Mouse (Mus musculus): Measurements from ENCODE around the gene Pcnt. TPM values are rescaled to one million over a fixed set of nuclear protein-coding genes. Genes with fewer than 3 reads are reported as not detected.
A peak's percentile ranks its signal among the peaks of the same experiment; 100 is the strongest.

Pcnt gene
- 8.5 and 11.9 TPM in 2 replicates for polyA plus RNA-seq (2012)

DNA sequence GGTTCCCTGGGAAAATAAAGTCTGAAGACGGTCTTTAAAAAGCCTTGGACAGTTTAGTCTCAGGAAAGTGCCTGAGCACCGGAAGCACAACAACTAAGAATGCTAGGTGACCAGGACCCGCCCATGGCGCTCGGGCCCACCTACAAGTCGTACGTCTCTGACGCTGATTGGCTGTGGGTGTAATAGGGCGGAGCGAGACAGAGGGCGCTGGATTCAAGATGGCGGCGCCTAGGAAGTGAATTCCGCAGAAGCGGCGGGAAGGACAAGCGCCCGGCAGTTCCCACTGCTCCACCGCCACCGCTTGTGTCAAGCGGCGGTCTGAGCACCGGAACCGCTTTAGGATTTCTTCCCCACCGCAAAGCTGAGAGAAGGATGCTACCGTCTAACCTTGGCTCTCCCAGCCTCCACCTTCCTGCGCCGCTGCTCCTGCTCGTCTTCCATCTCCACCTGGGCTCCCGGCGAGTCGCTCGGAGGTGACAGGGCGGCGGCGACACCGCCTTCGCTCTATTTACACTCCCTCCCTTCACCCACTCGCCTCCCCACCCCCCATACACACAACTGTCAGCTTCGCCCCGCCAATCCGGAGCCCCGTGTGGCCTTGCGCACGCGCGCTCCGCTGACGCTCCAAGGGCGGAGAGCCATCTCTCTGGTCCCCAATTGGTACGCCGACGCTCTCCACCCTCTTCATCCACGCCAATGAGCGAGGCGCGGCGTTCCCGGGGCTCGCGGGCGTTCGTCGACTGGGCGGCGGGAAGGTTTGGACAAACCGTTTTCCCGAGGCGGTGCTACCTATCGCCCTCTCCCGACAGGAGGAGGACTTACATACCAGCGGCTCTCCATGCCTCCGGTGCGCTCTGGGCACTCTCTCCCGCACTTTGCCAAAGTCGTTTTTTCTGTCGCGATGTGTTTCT is at the start of gene Pcnt:
Pcnt (minus strand) TSS at position 609 of the 911 bp plus-strand sequence.
- no peaks in the 10 kb centered on the region for H3K27me3 ChIP-seq (ENCODE audit: control insufficient read depth)
- H3K4me3 ChIP-seq (replicated peaks), result peak within 1 kb of the TSS; percentile 89
- peaks cover 55% of the 10 kb centered on the region for H3K4me1 ChIP-seq (ENCODE audit: control insufficient read depth)
- no peaks in the 10 kb centered on the region for H3K9me3 ChIP-seq (ENCODE audit: control insufficient read depth, low read length)
- peaks cover 42% of the 10 kb centered on the region for H3K36me3 ChIP-seq (ENCODE audit: control insufficient read depth)
- no peak for TF ChIP-seq TAL1 (IDR thresholded peaks at IDR 0.05; ENCODE audit: low read length)
- no peak for TF ChIP-seq GATA1 (IDR thresholded peaks at IDR 0.05; ENCODE audit: low read length)

DNA sequence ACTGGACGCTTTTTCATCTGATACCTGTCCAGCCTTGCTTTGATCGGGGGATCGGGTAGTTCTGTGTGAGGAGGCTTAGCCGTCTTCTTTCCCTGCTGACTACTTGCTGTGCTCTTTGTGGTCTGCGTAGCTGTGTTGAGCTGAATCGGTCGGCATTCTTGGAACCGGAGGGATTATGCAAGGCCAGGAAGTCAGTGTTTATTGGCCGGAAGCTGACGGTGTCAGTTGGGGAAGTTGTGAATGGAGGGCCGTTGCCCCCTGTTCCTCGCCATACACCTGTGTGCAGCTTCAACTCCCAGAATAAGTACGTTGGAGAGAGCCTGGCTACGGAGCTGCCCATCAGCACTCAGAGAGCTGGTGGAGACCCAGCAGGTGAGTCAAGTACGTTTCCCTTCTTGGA is 46.6 kb upstream of the Pcnt start:
- no peak overlapping the region for H3K4me3 ChIP-seq (replicated peaks)
- H3K4me1 ChIP-seq (ENCODE audit: control insufficient read depth), result peaks cover 15% of the 10 kb centered on the region
- peaks cover 93% of the 10 kb centered on the region for H3K36me3 ChIP-seq (ENCODE audit: control insufficient read depth)
- no peaks in the 10 kb centered on the region for H3K9me3 ChIP-seq (ENCODE audit: control insufficient read depth, low read length)
- TF ChIP-seq GATA1 (IDR thresholded peaks at IDR 0.05; ENCODE audit: low read length), result no peak
- H3K27me3 ChIP-seq (ENCODE audit: control insufficient read depth), result no peaks in the 10 kb centered on the region

DNA sequence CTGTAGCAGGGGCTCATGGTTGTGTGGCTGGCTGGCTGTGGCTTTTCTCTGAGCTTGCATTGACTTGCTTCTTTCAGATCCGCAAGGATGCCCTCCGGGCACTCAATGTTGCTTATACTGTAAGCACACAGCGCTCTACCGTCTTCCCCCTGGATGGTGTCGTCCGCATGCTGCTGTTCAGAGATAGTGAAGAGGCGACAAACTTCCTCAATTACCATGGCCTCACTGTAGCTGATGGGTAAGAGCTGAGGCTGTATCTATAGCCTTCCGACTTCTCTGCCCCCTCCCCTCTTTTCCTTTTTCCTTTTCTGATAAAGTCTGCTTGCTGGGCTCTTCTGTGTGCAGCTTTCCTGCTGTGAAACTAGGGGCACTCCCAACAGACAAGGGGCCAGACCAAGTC is 45.7 kb upstream of the Pcnt start:
- no peaks in the 10 kb centered on the region for H3K27me3 ChIP-seq (ENCODE audit: control insufficient read depth)
- TF ChIP-seq TAL1 (IDR thresholded peaks at IDR 0.05; ENCODE audit: low read length) (no peak), GATA1 (IDR thresholded peaks at IDR 0.05; ENCODE audit: low read length) (no peak)
- peaks cover 93% of the 10 kb centered on the region for H3K36me3 ChIP-seq (ENCODE audit: control insufficient read depth)
- peaks cover 5% of the 10 kb centered on the region for H3K4me1 ChIP-seq (ENCODE audit: control insufficient read depth)
- H3K9me3 ChIP-seq (ENCODE audit: control insufficient read depth, low read length), result no peaks in the 10 kb centered on the region
- no peak overlapping the region for H3K4me3 ChIP-seq (replicated peaks)

DNA sequence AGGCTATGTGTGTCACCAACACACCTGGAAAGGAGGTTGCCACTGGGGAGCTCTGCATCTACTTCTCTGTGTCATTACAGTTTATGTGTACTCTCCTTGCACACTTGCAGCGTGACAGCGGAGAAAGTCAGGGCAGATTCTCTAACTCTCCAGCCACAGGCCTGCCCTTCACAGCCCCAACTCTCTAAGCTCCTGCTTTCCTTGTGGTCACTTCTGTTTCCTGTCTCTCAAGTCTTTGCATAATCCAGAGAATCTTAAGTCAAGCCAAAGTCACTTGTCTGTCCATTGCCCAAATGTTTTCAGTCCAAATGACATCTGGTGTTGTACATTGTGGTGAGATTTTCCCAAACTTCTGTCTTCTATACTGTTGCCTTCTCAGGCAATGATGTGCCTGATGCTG is 43.7 kb upstream of the Pcnt start:
- peaks cover 97% of the 10 kb centered on the region for H3K36me3 ChIP-seq (ENCODE audit: control insufficient read depth)
- no peaks in the 10 kb centered on the region for H3K27me3 ChIP-seq (ENCODE audit: control insufficient read depth)
- no peaks in the 10 kb centered on the region for H3K9me3 ChIP-seq (ENCODE audit: control insufficient read depth, low read length)
- TF ChIP-seq GATA1 (IDR thresholded peaks at IDR 0.05; ENCODE audit: low read length), result no peak
- TF ChIP-seq TAL1 (IDR thresholded peaks at IDR 0.05; ENCODE audit: low read length), result no peak
- H3K4me1 ChIP-seq (ENCODE audit: control insufficient read depth), result peaks cover 2% of the 10 kb centered on the region; the same call in 1 of the 2 replicates
- H3K4me3 ChIP-seq (replicated peaks), result no peak overlapping the region

DNA sequence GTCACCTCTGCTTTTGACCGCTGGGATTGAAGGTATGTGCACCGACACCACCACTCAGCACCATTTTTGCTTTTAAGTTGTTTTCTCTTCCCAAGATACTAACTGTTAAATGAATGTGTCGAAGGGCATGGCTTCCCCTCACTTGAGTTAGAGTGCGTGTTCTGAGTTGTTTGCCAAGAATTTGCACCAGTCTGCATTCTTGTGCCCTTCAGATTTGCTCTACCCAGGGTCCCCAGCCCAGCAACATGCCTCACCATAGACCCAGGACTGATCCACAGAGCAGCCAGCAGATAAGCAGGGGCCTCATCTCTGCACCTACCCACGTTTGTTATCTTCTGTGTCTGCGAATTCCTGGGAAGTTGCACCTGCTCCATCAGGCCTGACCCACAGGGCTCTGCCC is 38.9 kb upstream of the Pcnt start:
- no peaks in the 10 kb centered on the region for H3K4me1 ChIP-seq (ENCODE audit: control insufficient read depth)
- H3K27me3 ChIP-seq (ENCODE audit: control insufficient read depth), result no peaks in the 10 kb centered on the region
- no peak overlapping the region for H3K4me3 ChIP-seq (replicated peaks)
- TF ChIP-seq GATA1 (IDR thresholded peaks at IDR 0.05; ENCODE audit: low read length), result no peak
- TF ChIP-seq TAL1 (IDR thresholded peaks at IDR 0.05; ENCODE audit: low read length), result no peak
- H3K9me3 ChIP-seq (ENCODE audit: control insufficient read depth, low read length), result no peaks in the 10 kb centered on the region
- peaks cover 98% of the 10 kb centered on the region for H3K36me3 ChIP-seq (ENCODE audit: control insufficient read depth)

DNA sequence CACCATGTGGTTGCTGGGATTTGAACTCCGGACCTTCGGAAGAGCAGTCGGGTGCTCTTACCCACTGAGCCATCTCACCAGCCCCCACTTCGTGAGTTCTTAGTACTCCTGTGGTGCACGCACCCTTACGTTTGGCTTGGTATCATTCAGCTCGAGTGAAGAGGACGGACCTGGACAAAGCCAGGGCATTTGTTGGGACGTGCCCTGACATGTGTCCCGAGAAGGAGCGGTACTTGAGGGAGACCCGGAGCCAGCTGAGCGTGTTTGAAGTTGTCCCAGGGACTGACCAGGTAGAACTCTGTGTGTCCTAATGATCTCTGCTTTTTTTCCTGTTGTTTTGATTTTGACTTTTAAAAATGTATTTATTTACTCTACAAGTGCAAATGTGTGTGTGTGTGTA is 38.3 kb upstream of the Pcnt start:
- Histone ChIP-seq H3K36me3 (ENCODE audit: control insufficient read depth) (peaks cover 98% of the 10 kb centered on the region), H3K27me3 (ENCODE audit: control insufficient read depth) (no peaks in the 10 kb centered on the region), H3K4me1 (ENCODE audit: control insufficient read depth) (no peaks in the 10 kb centered on the region), H3K9me3 (ENCODE audit: control insufficient read depth, low read length) (no peaks in the 10 kb centered on the region), H3K4me3 (replicated peaks) (no peak overlapping the region)
- TF ChIP-seq TAL1 (IDR thresholded peaks at IDR 0.05; ENCODE audit: low read length) (no peak), GATA1 (IDR thresholded peaks at IDR 0.05; ENCODE audit: low read length) (no peak)

DNA sequence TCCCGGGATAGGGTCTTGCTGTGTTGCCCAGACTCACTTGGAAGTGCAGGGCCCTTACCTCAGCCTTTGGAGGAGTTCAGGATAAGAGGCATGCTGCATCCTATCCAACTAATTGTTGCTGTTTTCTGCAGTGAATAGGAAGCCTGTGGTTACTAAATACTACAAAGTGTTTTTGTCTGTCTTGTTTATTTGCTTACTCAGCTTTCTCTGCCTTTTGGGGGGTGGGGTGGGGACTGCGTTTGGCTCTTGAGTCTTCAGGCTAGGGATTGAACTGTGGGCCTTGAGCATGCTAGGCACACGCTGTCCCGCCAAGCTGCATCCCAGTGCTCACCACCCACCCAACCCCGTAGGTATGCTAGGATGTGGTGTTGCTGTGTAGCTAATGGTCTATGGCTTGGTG is 31.2 kb upstream of the Pcnt start:
- no peaks in the 10 kb centered on the region for H3K27me3 ChIP-seq (ENCODE audit: control insufficient read depth)
- TF ChIP-seq TAL1 (IDR thresholded peaks at IDR 0.05; ENCODE audit: low read length) (no peak), GATA1 (IDR thresholded peaks at IDR 0.05; ENCODE audit: low read length) (no peak)
- no peaks in the 10 kb centered on the region for H3K9me3 ChIP-seq (ENCODE audit: control insufficient read depth, low read length)
- H3K36me3 ChIP-seq (ENCODE audit: control insufficient read depth), result peaks cover 84% of the 10 kb centered on the region
- H3K4me3 ChIP-seq (replicated peaks), result no peak overlapping the region
- H3K4me1 ChIP-seq (ENCODE audit: control insufficient read depth), result peaks cover 28% of the 10 kb centered on the region

DNA sequence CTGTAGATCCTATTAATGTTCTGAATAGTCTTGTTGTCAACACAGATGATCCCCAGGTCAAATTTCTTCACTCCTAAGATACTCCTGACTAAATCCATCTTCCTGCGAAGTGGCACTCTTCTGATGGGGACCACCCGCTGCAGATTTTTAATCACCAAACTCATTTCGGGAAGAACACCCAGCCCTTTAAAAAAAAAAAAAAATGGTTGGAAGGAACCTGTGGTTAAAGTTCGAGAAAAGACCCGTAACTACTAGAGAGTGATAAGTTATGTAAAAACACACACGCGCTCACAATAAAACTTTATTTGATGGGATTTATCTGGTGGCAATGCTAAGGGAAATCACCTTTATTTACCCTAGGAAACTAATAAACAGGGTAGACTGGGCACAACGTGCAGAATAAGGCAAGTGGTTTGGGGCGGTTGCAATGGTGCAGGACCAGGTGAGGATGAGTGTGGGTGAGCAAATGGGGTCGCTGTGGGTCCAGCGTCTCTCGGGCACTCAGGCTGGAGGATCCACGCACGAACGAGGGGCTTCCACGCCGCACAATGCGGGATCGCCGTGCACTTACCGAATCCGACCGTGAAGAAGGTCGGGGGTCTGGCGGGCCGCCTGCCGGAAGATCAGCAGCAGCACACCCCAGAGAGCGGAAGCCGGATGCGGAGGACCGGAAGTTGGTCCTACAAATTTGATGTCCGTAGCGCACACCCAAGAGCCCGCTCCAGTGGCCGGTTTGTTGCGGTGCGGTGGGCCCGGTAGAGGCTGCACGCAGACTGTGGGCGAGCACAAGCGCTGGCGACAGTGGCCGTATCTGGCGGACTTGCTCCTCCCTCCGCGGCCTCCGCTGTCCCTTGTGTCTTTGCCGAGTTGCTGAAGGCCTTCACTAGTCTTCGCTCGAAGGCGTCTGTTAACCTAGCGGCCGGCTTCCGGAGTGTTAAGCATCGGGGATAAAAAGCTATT is 25.9 kb upstream of the Pcnt start, which contains the start of the genes Mcm3ap and Ybey:
Mcm3ap (plus strand) TSS at position 725 of the 960 bp plus-strand sequence.
Ybey (minus strand) TSS at position 912 of the 960 bp plus-strand sequence.
- H3K9me3 ChIP-seq (ENCODE audit: control insufficient read depth, low read length), result no peaks in the 10 kb centered on the region

DNA sequence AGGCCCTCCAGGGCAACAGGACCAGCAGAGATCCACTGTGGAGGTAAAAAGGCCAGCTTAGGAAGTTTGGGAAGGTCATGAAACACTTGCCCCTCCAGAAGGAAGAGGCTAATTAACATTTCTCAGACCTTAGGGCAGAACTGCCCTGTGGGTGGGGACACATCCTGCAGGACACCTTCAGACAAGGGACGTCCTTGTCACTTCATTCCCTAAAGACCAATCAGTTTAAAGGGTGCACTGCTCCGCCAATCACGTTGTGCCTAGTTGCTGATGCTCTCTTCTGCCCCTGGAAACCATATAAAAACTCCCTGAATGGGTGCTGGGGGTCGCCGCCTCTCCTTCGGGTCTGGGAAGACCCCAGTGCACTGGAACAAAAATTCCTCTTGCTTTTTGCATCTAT is 20.1 kb upstream of the Pcnt start:
- H3K4me1 ChIP-seq (ENCODE audit: control insufficient read depth), result peaks cover 2% of the 10 kb centered on the region
- peaks cover 18% of the 10 kb centered on the region for H3K9me3 ChIP-seq (ENCODE audit: control insufficient read depth, low read length)
- H3K36me3 ChIP-seq (ENCODE audit: control insufficient read depth), result peaks cover 24% of the 10 kb centered on the region
- TF ChIP-seq TAL1 (IDR thresholded peaks at IDR 0.05; ENCODE audit: low read length) (no peak), GATA1 (IDR thresholded peaks at IDR 0.05; ENCODE audit: low read length) (no peak)
- no peak overlapping the region for H3K4me3 ChIP-seq (replicated peaks)
- no peaks in the 10 kb centered on the region for H3K27me3 ChIP-seq (ENCODE audit: control insufficient read depth)

More for the DNA sequence above, 25.9 kb upstream of the Pcnt start, which contains the start of the genes Mcm3ap and Ybey:
- no peak for TF ChIP-seq TAL1 (IDR thresholded peaks at IDR 0.05; ENCODE audit: low read length)
- no peak for TF ChIP-seq GATA1 (IDR thresholded peaks at IDR 0.05; ENCODE audit: low read length)
- H3K36me3 ChIP-seq (ENCODE audit: control insufficient read depth), result peaks cover 43% of the 10 kb centered on the region
- peaks cover 34% of the 10 kb centered on the region for H3K4me1 ChIP-seq (ENCODE audit: control insufficient read depth)
- peak within 1 kb of the TSS; percentile 97 for H3K4me3 ChIP-seq (replicated peaks)
- H3K27me3 ChIP-seq (ENCODE audit: control insufficient read depth), result no peaks in the 10 kb centered on the region

Measured in erythroblast, embryonic 14.5 days (primary cell).